Mouse (Mus musculus): Measurements from ENCODE around the gene Mbd3. TPM values are rescaled to one million over a fixed set of nuclear protein-coding genes. Genes with fewer than 3 reads are reported as not detected.

The Mbd3 gene
- total RNA-seq, 2 experiments from 2014 or later: 39.8 to 40.6 TPM

GRCm38 (mm10) chr10:80425041-80425440, 25.7 kb upstream of the Mbd3 start:
- ATAC-seq (ENCODE audit: poor library complexity, severe bottlenecking): no peak

- ATAC-seq (ENCODE audit: poor library complexity, severe bottlenecking): no peak
These were observed 24.2 kb upstream of the Mbd3 start for GRCm38 (mm10) chr10:80423562-80423961.

GRCm38 (mm10) chr10:80421651-80422472, 22.5 kb upstream of the Mbd3 start:
- 0 out of 2 replicates have a peak, but pooled peaks have one; percentile 27 for ATAC-seq (ENCODE audit: poor library complexity, severe bottlenecking)

GRCm38 (mm10) chr10:80421208-80421607, 21.9 kb upstream of the Mbd3 start:
- no peak for ATAC-seq (ENCODE audit: poor library complexity, severe bottlenecking)

- ATAC-seq (ENCODE audit: poor library complexity, severe bottlenecking): no peak
These were observed 21.4 kb upstream of the Mbd3 start for GRCm38 (mm10) chr10:80420729-80421128.

GRCm38 (mm10) chr10:80419419-80419818, 20.1 kb upstream of the Mbd3 start:
- no peak for ATAC-seq (ENCODE audit: poor library complexity, severe bottlenecking)

GRCm38 (mm10) chr10:80418311-80418710, 19.0 kb upstream of the Mbd3 start:
- ATAC-seq (ENCODE audit: poor library complexity, severe bottlenecking): no peak

- ATAC-seq (ENCODE audit: poor library complexity, severe bottlenecking): no peak
These were observed 18.5 kb upstream of the Mbd3 start for GRCm38 (mm10) chr10:80417841-80418240.

- no peak for ATAC-seq (ENCODE audit: poor library complexity, severe bottlenecking)
These were observed 18.0 kb upstream of the Mbd3 start for GRCm38 (mm10) chr10:80417371-80417770.

GRCm38 (mm10) chr10:80415566-80415965, 16.2 kb upstream of the Mbd3 start:
- no peak for ATAC-seq (ENCODE audit: poor library complexity, severe bottlenecking)

- ATAC-seq (ENCODE audit: poor library complexity, severe bottlenecking): no peak
These were observed 13.5 kb upstream of the Mbd3 start for GRCm38 (mm10) chr10:80412656-80413541.

- no peak for ATAC-seq (ENCODE audit: poor library complexity, severe bottlenecking)
These were observed 8.6 kb upstream of the Mbd3 start for GRCm38 (mm10) chr10:80407924-80408323.

- peak; percentile 94 for ATAC-seq (ENCODE audit: poor library complexity, severe bottlenecking)
These were observed 7.5 kb upstream of the Mbd3 start, which contains the start of gene Uqcr11 for GRCm38 (mm10) chr10:80406684-80407501. TSS of gene Uqcr11 (minus strand) at chr10:80406830.

GRCm38 (mm10) chr10:80405481-80406173, 6.3 kb upstream of the Mbd3 start:
- ATAC-seq (ENCODE audit: poor library complexity, severe bottlenecking): no peak

- no peak for ATAC-seq (ENCODE audit: poor library complexity, severe bottlenecking)
These were observed 3.8 kb upstream of the Mbd3 start for GRCm38 (mm10) chr10:80403044-80403692.

GRCm38 (mm10) chr10:80400704-80401161, 1.4 kb upstream of the Mbd3 start:
- no peak for ATAC-seq (ENCODE audit: poor library complexity, severe bottlenecking)

- ATAC-seq (ENCODE audit: poor library complexity, severe bottlenecking): no peak
These were observed 788 bp upstream of the Mbd3 start for GRCm38 (mm10) chr10:80399973-80400703.

GRCm38 (mm10) chr10:80398719-80399190, 595 bp downstream of the Mbd3 start:
- ATAC-seq (ENCODE audit: poor library complexity, severe bottlenecking): peak; percentile 66

GRCm38 (mm10) chr10:80398174-80398535, 1.2 kb downstream of the Mbd3 start:
- no peak for ATAC-seq (ENCODE audit: poor library complexity, severe bottlenecking)

Data from megakaryocyte, adult 5-6 weeks (primary cell).